Mouse (Mus musculus) stomach, embryonic 16.5 days (tissue): ENCODE measurements around the gene Vsig10. TPM values are rescaled to one million over a fixed set of nuclear protein-coding genes. Genes with fewer than 3 reads are reported as not detected.

Experiments used
- ATAC-seq: fragments of 200-750 bp; cut with Nextera tagmentation; 2 replicates; pipeline ENCODE4 v1.8.0; 2017; ENCODE audit warnings: moderate number of reproducible peaks, moderate TSS enrichment; ENCODE audit not compliant: insufficient read depth, low FRiP score
- H3K27ac ChIP-seq: fragments of 300-500 bp; sonication (generic); 2 replicates; pipeline ENCODE4 v1.5.1; 2014; ENCODE audit warnings: low read length
- H3K27me3 ChIP-seq: fragments of 300-500 bp; sonication (generic); 2 replicates; pipeline ENCODE4 v1.6.1; 2014; ENCODE audit warnings: low read length, control low read depth, mixed read lengths; ENCODE audit not compliant: control insufficient read depth, insufficient read depth
- H3K36me3 ChIP-seq: fragments of 300-500 bp; sonication (generic); 2 replicates; pipeline ENCODE4 v1.6.1; 2014; ENCODE audit warnings: low read length; ENCODE audit not compliant: control insufficient read depth, insufficient read depth
- H3K4me1 ChIP-seq: fragments of 300-500 bp; sonication (generic); 2 replicates; pipeline ENCODE4 v1.6.1; 2014; ENCODE audit warnings: low read length, control low read depth, mixed read lengths; ENCODE audit not compliant: control insufficient read depth, insufficient read depth
- H3K4me2 ChIP-seq: fragments of 300-500 bp; sonication (generic); 2 replicates; pipeline ENCODE4 v1.6.1; 2014; ENCODE audit warnings: low read depth, low read length, mixed read lengths
- H3K4me3 ChIP-seq: fragments of 300-500 bp; sonication (generic); replicated peaks from 2 replicates; pipeline ENCODE4 v1.5.1; 2014; ENCODE audit warnings: mild to moderate bottlenecking, low read length
- H3K9ac ChIP-seq: fragments of 300-500 bp; sonication (generic); 2 replicates; pipeline ENCODE4 v1.6.1; 2014; ENCODE audit warnings: low read length
- H3K9me3 ChIP-seq: fragments of 300-500 bp; sonication (generic); replicated peaks from 2 replicates; pipeline ENCODE4 v1.6.1; 2016; ENCODE audit warnings: low read length, control low read depth; ENCODE audit not compliant: control insufficient read depth
- WGBS: fragments of 180-500 bp; shearing (Covaris S2); extraction: QIAGEN DNeasy Blood & Tissue Kit; methylation state at CpG from one replicate; pipeline ENCODE4 v1.1.7; 2014; 5-methylcytosine and 5-hydroxymethylcytosine counted together
- polyA plus RNA-seq: library from polyadenylated mRNA; unstranded; fragments of >200 nt; fragmentation: Nextera tagmentation; extraction: Ambion mirVana; gene quantifications from 2 replicates; pipeline ENCODE4 v1.2.1, GENCODE M21; 2015

Gene Vsig10
- polyA plus RNA-seq, 1 experiment from 2014 or later = 22.5 TPM

GRCm38 (mm10) chr5:117356365-117357128, 37.7 kb downstream of the Vsig10 start:
- ATAC-seq = peak; percentile 9; the same call in 1 of the 2 replicates
- under 1% methylated on average over 22 of the region's 24 CpGs for WGBS

GRCm38 (mm10) chr5:117357129-117357477, 38.2 kb downstream of the Vsig10 start, which contains the start of gene Wsb2:
TSS of gene Wsb2 (plus strand) at chr5:117357304.
- Histone ChIP-seq H3K27me3 (no peaks in the 10 kb centered on the region), H3K9me3 (no peaks in the 10 kb centered on the region), H3K4me2 (peak within 1 kb of the TSS; percentile 93), H3K4me1 (peaks cover 33% of the 10 kb centered on the region), H3K36me3 (0 out of 2 replicates have a peak, but pooled peaks cover 4% of the 10 kb centered on the region), H3K4me3 (peak within 1 kb of the TSS; percentile 100), H3K9ac (peak within 1 kb of the TSS; percentile 97), H3K27ac (peak within 1 kb of the TSS; percentile 95)
- under 1% methylated on average over 21 of the region's 54 CpGs for WGBS
- peak; percentile 69 for ATAC-seq

More at GRCm38 (mm10) chr5:117356365-117357128, 37.7 kb downstream of the Vsig10 start:
- Histone ChIP-seq H3K27ac (peak overlapping the region; percentile 95), H3K4me3 (peak overlapping the region; percentile 100), H3K36me3 (0 out of 2 replicates have a peak, but pooled peaks cover 5% of the 10 kb centered on the region), H3K4me2 (peak overlapping the region; percentile 86), H3K9me3 (no peaks in the 10 kb centered on the region), H3K4me1 (peaks cover 27% of the 10 kb centered on the region), H3K9ac (peak overlapping the region; percentile 97), H3K27me3 (no peaks in the 10 kb centered on the region)

- Histone ChIP-seq H3K9me3 (no peaks in the 10 kb centered on the region), H3K4me1 (peaks cover 37% of the 10 kb centered on the region), H3K36me3 (no peaks in the 10 kb centered on the region), H3K27me3 (no peaks in the 10 kb centered on the region), H3K27ac (peak overlapping the region; percentile 95), H3K4me2 (peak overlapping the region; percentile 93), H3K9ac (peak overlapping the region; percentile 97), H3K4me3 (peak overlapping the region; percentile 100)
- WGBS = 1% methylated on average over 49 of the region's 49 CpGs
- ATAC-seq = peak; percentile 26; the same call in 1 of the 2 replicates
Observed at GRCm38 (mm10) chr5:117357478-117358247, 38.8 kb downstream of the Vsig10 start.

GRCm38 (mm10) chr5:117358248-117358630, 39.4 kb downstream of the Vsig10 start:
- ATAC-seq = no peak
- Histone ChIP-seq H3K4me1 (peaks cover 42% of the 10 kb centered on the region), H3K9me3 (no peaks in the 10 kb centered on the region), H3K9ac (peak overlapping the region; percentile 97), H3K4me2 (peak overlapping the region; percentile 93), H3K4me3 (peak overlapping the region; percentile 100), H3K27me3 (no peaks in the 10 kb centered on the region), H3K36me3 (no peaks in the 10 kb centered on the region), H3K27ac (peak overlapping the region; percentile 95)
- 11% methylated on average over 6 of the region's 6 CpGs for WGBS

- Histone ChIP-seq H3K27ac (peak overlapping the region; percentile 15; the same call in 1 of the 2 replicates), H3K9ac (no peak overlapping the region), H3K4me2 (peak overlapping the region; percentile 93; the same call in 1 of the 2 replicates), H3K9me3 (no peaks in the 10 kb centered on the region), H3K4me1 (peaks cover 42% of the 10 kb centered on the region), H3K27me3 (no peaks in the 10 kb centered on the region), H3K36me3 (no peaks in the 10 kb centered on the region), H3K4me3 (no peak overlapping the region)
- no peak for ATAC-seq
- WGBS = 44% methylated on average over 11 of the region's 11 CpGs
Observed at GRCm38 (mm10) chr5:117358725-117359124, 39.8 kb downstream of the Vsig10 start.

- H3K36me3 ChIP-seq = no peaks in the 10 kb centered on the region
- H3K9ac ChIP-seq = peak overlapping the region; percentile 19; the same call in 1 of the 2 replicates
- H3K4me3 ChIP-seq = no peak overlapping the region; the same call in 1 of the 2 replicates
- 33% methylated on average over 7 of the region's 7 CpGs for WGBS
- no peak for ATAC-seq
- peaks cover 43% of the 10 kb centered on the region for H3K4me1 ChIP-seq
- peak overlapping the region; percentile 94 for H3K27ac ChIP-seq
- no peaks in the 10 kb centered on the region for H3K9me3 ChIP-seq
- no peaks in the 10 kb centered on the region for H3K27me3 ChIP-seq
- peak overlapping the region; percentile 25; the same call in 1 of the 2 replicates for H3K4me2 ChIP-seq
Observed at GRCm38 (mm10) chr5:117359497-117360227, 40.8 kb downstream of the Vsig10 start.

GRCm38 (mm10) chr5:117360228-117360515, 41.3 kb downstream of the Vsig10 start:
- Histone ChIP-seq H3K4me3 (no peak overlapping the region; the same call in 1 of the 2 replicates), H3K27ac (peak overlapping the region; percentile 94), H3K9me3 (no peaks in the 10 kb centered on the region), H3K4me1 (peaks cover 47% of the 10 kb centered on the region), H3K36me3 (no peaks in the 10 kb centered on the region), H3K27me3 (no peaks in the 10 kb centered on the region), H3K9ac (no peak overlapping the region), H3K4me2 (0 out of 2 replicates have a peak overlapping the region, but pooled peaks have one; percentile 36)
- 45% methylated on average over 13 of the region's 13 CpGs for WGBS
- no peak for ATAC-seq

GRCm38 (mm10) chr5:117360631-117361541, 42.0 kb downstream of the Vsig10 start:
- Histone ChIP-seq H3K4me3 (no peak overlapping the region), H3K4me2 (peak overlapping the region; percentile 36; the same call in 1 of the 2 replicates), H3K36me3 (no peaks in the 10 kb centered on the region), H3K4me1 (peaks cover 51% of the 10 kb centered on the region), H3K27me3 (no peaks in the 10 kb centered on the region), H3K9ac (peak overlapping the region; percentile 34; the same call in 1 of the 2 replicates), H3K9me3 (no peaks in the 10 kb centered on the region), H3K27ac (peak overlapping the region; percentile 94)
- WGBS = 33% methylated on average over 13 of the region's 13 CpGs
- ATAC-seq = peak; percentile 82
